10 mouse cellular contexts compared by ENCODE assay signal in genomic region chr6:116005959-116006288, GRCm38 (mm10). TPM values are rescaled to one million over a fixed set of nuclear protein-coding genes. Genes with fewer than 3 reads are reported as not detected.
DNase-seq lines count a peak whose midpoint lies in the region; ATAC-seq and TF ChIP-seq lines count a peak whose summit lies in the region.
"Had no signal": no experiment of that assay in that cellular context is flagged by ENCODE, and none has a peak within 500 bp of the region (broad histone marks: within the 10 kb centered on the region; RNA-seq: fewer than 3 reads in every experiment).

No protein-coding gene starts in this region.

- DNase-seq in adrenal gland, postnatal 25 days: peak; percentile 1
- no peak for DNase-seq in adrenal gland, adult 8-10 months
- no peak for DNase-seq in kidney, postnatal 0 days (ENCODE audit: low spot score)
- DNase-seq in kidney, adult 9 months: no peak
- no peak for DNase-seq in left cerebral cortex, adult 8-10 months (ENCODE audit: low spot score in 2 of 2)
- DNase-seq in adrenal gland, postnatal 36 days: no peak
- DNase-seq: left cerebral cortex, postnatal 4 days had no signal

- no peaks in the 10 kb centered on the region for H3K27me3 ChIP-seq in kidney, postnatal 0 days (ENCODE audit: insufficient read depth, low read length)
- H3K27me3 ChIP-seq in heart, embryonic 12.5 days (replicated peaks): no peaks in the 10 kb centered on the region
- no peaks in the 10 kb centered on the region for H3K27me3 ChIP-seq in liver, embryonic 16.5 days (ENCODE audit: control insufficient read depth, insufficient read depth, low read depth, low read length)

- H3K9me3 ChIP-seq in kidney, postnatal 0 days (replicated peaks; ENCODE audit: low read length): no peaks in the 10 kb centered on the region
- no peaks in the 10 kb centered on the region for H3K9me3 ChIP-seq in heart, embryonic 12.5 days (replicated peaks)
- no peaks in the 10 kb centered on the region for H3K9me3 ChIP-seq in liver, embryonic 16.5 days (replicated peaks; ENCODE audit: control insufficient read depth, low read length)

- no peak overlapping the region; the same call in 1 of the 2 replicates for H3K9ac ChIP-seq in kidney, postnatal 0 days (ENCODE audit: low read depth, low read length)
- H3K9ac ChIP-seq in heart, embryonic 12.5 days: 0 out of 2 replicates have a peak overlapping the region, but pooled peaks have one; percentile 17
- H3K9ac ChIP-seq in liver, embryonic 16.5 days (ENCODE audit: low read depth, low read length): no peak overlapping the region

- ATAC-seq in kidney, postnatal 0 days (replicated peaks; ENCODE audit: low FRiP score, low read depth): no peak
- ATAC-seq in heart, embryonic 12.5 days (ENCODE audit: insufficient number of reproducible peaks, low FRiP score): no peak
- ATAC-seq in liver, embryonic 16.5 days (ENCODE audit: low read depth): no peak

- TF ChIP-seq CTCF in kidney, postnatal 0 days (IDR thresholded peaks at IDR 0.05; ENCODE audit: low read depth): no peak

- no peak overlapping the region for H3K4me3 ChIP-seq in kidney, postnatal 0 days (replicated peaks; ENCODE audit: low read depth, low read length)
- no peak overlapping the region for H3K4me3 ChIP-seq in heart, embryonic 12.5 days
- H3K4me3 ChIP-seq in liver, embryonic 16.5 days (ENCODE audit: low read depth, low read length): no peak overlapping the region
- H3K4me3 ChIP-seq: erythroblast, embryonic 14.5 days had no signal

- peak overlapping the region; percentile 90 for H3K27ac ChIP-seq in kidney, postnatal 0 days
- peak overlapping the region; percentile 88 for H3K27ac ChIP-seq in heart, embryonic 12.5 days (ENCODE audit: poor library complexity, severe bottlenecking)
- H3K27ac ChIP-seq in liver, embryonic 16.5 days (ENCODE audit: low read length): 0 out of 2 replicates have a peak overlapping the region, but pooled peaks have one; percentile 32

- H3K36me3 ChIP-seq in kidney, postnatal 0 days (ENCODE audit: insufficient read depth, low read length): no peaks in the 10 kb centered on the region
- no peaks in the 10 kb centered on the region for H3K36me3 ChIP-seq in heart, embryonic 12.5 days
- no peaks in the 10 kb centered on the region for H3K36me3 ChIP-seq in liver, embryonic 16.5 days (ENCODE audit: control insufficient read depth, insufficient read depth)

- WGBS in kidney, postnatal 0 days: 63% methylated on average over 4 of the region's 4 CpGs
- 79% methylated on average over 4 of the region's 4 CpGs for WGBS in heart, embryonic 12.5 days
- WGBS in liver, embryonic 16.5 days (ENCODE audit: insufficient replicate concordance): 54% methylated on average over 4 of the region's 4 CpGs

- peaks cover 32% of the 10 kb centered on the region for H3K4me1 ChIP-seq in kidney, postnatal 0 days (replicated peaks; ENCODE audit: insufficient read depth, low read length)
- H3K4me1 ChIP-seq in heart, embryonic 12.5 days (replicated peaks): peaks cover 61% of the 10 kb centered on the region
- peaks cover 8% of the 10 kb centered on the region; the same call in 1 of the 2 replicates for H3K4me1 ChIP-seq in liver, embryonic 16.5 days (ENCODE audit: control insufficient read depth, low read depth, low read length)

- no peak overlapping the region for H3K4me2 ChIP-seq in kidney, postnatal 0 days (ENCODE audit: low read length)
- H3K4me2 ChIP-seq in heart, embryonic 12.5 days: peak overlapping the region; percentile 10; the same call in 1 of the 2 replicates
- no peak overlapping the region for H3K4me2 ChIP-seq in liver, embryonic 16.5 days (ENCODE audit: low read depth, low read length)

RNA-seq across cellular contexts. Expression of gene Plxnd1, which starts 11.1 kb away (rescaled TPM):
- 170 and 214 TPM in 2 replicates for total RNA-seq in adrenal gland, postnatal 25 days (2021)
- 100 to 1,000 TPM; 176 to 243 (median 208) TPM for total RNA-seq in adrenal gland, adult 8-10 months (2022)
- polyA plus RNA-seq in kidney, postnatal 0 days (2015; fragmentation: Nextera tagmentation; extraction: Ambion mirVana): 42.3 and 42.4 TPM in 2 replicates
- 60.8 and 80.5 TPM in 2 replicates for polyA plus RNA-seq in heart, embryonic 12.5 days (2016; fragmentation: Nextera tagmentation; extraction: Ambion mirVana)
- 7.3 and 9.7 TPM in 2 replicates for polyA plus RNA-seq in liver, embryonic 16.5 days (2015; fragmentation: Nextera tagmentation; extraction: Ambion mirVana)
- total RNA-seq in left cerebral cortex, adult 8-10 months (2022): 100 to 1,000 TPM in 1 of 4 experiments, 10 to 100 TPM in 3; 91.7 to 106 (median 98.0) TPM
- 100 to 1,000 TPM; 140 to 167 TPM for total RNA-seq in adrenal gland, postnatal 36 days (2021)

Comparison
In these comparisons a context has a peak if more than half of its experiments do, and no peak if none do; other contexts are left out.
1. H3K27ac ChIP-seq: peak in every context shown above with its lines; median percentile 90 in kidney, postnatal 0 days; 88 in heart, embryonic 12.5 days; 32 in liver, embryonic 16.5 days.